Mouse (Mus musculus) lung, embryonic 15.5 days (tissue): Measurements from ENCODE around the gene Cfap299. TPM values are rescaled to one million over a fixed set of nuclear protein-coding genes. Genes with fewer than 3 reads are reported as not detected.

Experiments
- microRNA counts: library from miRNA; unstranded; fragments of <30 nt; microRNA quantifications from one replicate; lab custom pipeline; 2016
- microRNA-seq: library from miRNA; unstranded; fragments of <30 nt; microRNA quantifications from one replicate; pipeline ENCODE4, GENCODE M21; 2016
- polyA plus RNA-seq: library from polyadenylated mRNA; unstranded; fragments of >200 nt; fragmentation: Nextera tagmentation; extraction: Ambion mirVana; gene quantifications from 2 replicates; pipeline ENCODE4 v1.2.1, GENCODE M21; 2015

The Cfap299 gene
- polyA plus RNA-seq, 1 experiment from 2014 or later = 3.0 TPM

MicroRNAs encoded within 50 kb of the gene (microRNA counts, 519-probe panel; counts per million panel counts)
- 675 counts per million, percentile 2 among the panel's probes with 10 or more counts for microRNA mmu-miR-703 (lab: Ali Mortazavi, UCI)

Small RNAs within 50 kb of the gene (microRNA-seq; reads per million reads assigned to microRNA genes)
- not detected for gene Mir703

Other genes with a start within 250 kb of the Cfap299 start
- 0.44 and 0.95 TPM in 2 replicates for gene Prdm8, start 162.1 kb upstream of the Cfap299 start, polyA plus RNA-seq
- 0.33 and 0.64 TPM in 2 replicates for gene Fgf5, start 75.1 kb upstream of the Cfap299 start, polyA plus RNA-seq
- not detected in 2 replicates for gene Gm11111, start 223.4 kb downstream of the Cfap299 start, polyA plus RNA-seq